Mouse (Mus musculus): Measurements from ENCODE around the gene Exoc3l4.

Gene Exoc3l4

DNA sequence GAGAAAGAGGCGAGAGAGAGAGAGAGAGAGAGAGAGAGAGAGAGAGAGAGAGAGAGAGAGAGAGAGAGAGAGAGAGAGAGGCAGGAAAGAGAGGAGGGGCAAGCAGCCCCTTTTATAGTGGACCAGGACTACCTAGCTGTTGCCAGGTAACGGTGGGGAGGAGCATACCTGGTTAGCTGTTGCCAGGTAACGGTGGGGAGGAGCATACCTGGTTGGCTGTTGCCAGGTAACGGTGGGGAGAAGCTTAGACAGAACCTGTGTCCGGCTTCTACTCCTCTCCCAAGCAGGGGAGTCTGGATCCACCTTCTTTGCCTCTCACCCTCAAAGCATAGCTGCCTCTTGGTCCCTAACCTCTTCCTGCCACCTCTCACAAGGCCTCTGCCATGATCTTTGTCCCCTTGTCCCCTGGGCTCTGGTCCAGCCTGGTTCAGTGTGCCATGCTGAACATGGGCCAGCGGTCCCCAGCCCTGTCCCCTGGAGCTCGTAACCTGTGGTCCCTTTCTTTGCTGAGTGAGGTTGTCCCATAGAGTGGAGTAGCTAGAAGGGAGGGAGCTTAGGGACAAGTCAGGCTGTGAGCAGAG, 17.4 kb downstream of the Exoc3l4 start:
- in situ Hi-C loops (cut with MboI, MseI): no loop called here

GRCm38 (mm10) chr12:111434745-111435327, 18.0 kb downstream of the Exoc3l4 start:
- in situ Hi-C loops (cut with MboI, MseI): no loop called here

DNA sequence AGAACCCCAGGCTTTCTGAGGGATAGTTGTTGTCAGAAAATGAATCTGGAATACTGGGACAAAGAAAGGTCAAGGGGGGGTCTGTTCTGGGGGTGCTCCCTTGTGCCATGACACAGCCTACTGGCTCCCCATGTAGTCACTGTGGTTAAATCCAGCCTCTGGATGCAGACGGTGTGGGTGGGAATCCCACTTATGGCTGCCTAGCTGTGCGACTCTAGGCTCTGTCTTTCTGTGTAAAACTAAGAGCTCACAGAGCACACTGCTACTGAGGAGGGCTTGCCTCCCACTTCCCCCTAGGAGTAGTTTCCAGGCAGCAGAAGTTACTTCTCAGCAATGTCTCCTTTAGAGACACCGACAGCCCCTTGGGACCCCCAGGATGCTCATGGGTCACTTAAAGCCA, 19.4 kb downstream of the Exoc3l4 start:
- in situ Hi-C loops (cut with MboI, MseI): no loop called here

DNA sequence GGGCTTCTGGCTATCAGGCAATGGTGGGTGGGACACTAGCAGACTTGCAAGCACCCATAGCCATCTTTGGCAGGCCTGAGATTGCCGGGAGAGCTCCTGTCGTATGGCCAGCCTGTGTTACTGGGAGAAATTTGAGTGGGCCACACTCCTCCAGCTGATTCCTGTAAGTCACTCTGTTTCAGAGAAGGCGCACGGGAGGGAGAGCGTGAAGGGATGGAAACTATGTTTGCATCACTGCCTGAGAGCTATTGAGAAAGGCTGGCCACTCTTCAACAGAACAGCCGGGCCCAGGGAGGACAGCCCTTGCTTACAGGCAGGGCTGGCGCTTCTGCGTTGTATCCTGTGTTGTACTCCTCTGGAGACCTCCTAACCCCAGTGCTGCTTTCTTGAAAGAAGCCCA, 19.8 kb downstream of the Exoc3l4 start:
- in situ Hi-C loops (cut with MboI, MseI): no loop called here

GRCm38 (mm10) chr12:111437222-111437900, 20.5 kb downstream of the Exoc3l4 start:
- in situ Hi-C loops (cut with MboI, MseI): no loop called here

GRCm38 (mm10) chr12:111438850-111439249, 22.0 kb downstream of the Exoc3l4 start:
- in situ Hi-C loops (cut with MboI, MseI): no loop called here

- in situ Hi-C loops (cut with MboI, MseI): no loop called here
Observed at GRCm38 (mm10) chr12:111440701-111441373, 24.0 kb downstream of the Exoc3l4 start.

- in situ Hi-C loops (cut with MboI, MseI): no loop called here
Observed at GRCm38 (mm10) chr12:111441523-111441922, 24.7 kb downstream of the Exoc3l4 start.

GRCm38 (mm10) chr12:111442309-111443010, 25.6 kb downstream of the Exoc3l4 start, which contains the start of gene Tnfaip2:
Gene Tnfaip2, plus strand, starts transcription at chr12:111442469.
- in situ Hi-C loops (cut with MboI, MseI): no loop called here

DNA sequence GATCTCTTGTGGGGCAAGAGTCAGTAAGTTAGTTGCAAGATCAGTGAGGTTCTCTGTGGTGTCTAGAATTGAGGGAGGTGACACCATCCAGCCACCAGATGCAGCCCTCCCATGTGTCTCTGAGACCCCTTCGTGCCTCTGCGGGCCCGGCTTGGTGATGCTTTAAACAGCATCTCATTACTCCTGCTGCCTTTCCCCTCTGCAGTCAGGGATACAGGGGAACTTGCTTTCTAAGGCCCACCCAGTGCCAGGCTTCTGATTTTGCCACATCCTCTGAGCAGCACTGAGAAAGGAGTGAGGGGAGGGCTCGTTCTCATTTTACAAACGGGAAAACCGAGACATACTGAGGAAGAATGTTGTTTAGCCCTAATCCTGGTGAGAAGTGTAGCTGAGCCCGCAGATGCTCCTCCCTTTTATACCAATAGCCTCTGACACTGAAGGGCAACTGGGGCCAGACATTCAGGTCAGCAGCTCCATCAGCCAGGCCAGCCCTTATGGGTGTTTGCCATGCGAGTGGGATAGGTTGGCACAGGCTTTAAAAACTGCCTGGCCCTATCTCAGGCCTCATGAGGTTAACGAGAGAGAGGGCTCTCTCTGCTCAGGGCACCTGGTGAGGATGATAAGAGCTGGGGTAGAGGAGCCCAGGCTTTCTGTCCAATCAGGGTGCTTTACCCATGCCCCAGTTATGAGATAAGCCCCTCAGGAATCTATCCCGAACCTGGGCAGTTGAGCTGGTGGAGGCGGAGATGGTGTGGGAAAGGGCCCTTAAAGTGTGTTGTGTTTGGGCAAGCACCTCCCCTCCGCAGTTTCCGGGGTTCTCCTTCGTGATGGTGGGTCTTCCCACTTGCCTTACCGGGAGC, 26.4 kb downstream of the Exoc3l4 start:
- in situ Hi-C loops (cut with MboI, MseI): no loop called here

DNA sequence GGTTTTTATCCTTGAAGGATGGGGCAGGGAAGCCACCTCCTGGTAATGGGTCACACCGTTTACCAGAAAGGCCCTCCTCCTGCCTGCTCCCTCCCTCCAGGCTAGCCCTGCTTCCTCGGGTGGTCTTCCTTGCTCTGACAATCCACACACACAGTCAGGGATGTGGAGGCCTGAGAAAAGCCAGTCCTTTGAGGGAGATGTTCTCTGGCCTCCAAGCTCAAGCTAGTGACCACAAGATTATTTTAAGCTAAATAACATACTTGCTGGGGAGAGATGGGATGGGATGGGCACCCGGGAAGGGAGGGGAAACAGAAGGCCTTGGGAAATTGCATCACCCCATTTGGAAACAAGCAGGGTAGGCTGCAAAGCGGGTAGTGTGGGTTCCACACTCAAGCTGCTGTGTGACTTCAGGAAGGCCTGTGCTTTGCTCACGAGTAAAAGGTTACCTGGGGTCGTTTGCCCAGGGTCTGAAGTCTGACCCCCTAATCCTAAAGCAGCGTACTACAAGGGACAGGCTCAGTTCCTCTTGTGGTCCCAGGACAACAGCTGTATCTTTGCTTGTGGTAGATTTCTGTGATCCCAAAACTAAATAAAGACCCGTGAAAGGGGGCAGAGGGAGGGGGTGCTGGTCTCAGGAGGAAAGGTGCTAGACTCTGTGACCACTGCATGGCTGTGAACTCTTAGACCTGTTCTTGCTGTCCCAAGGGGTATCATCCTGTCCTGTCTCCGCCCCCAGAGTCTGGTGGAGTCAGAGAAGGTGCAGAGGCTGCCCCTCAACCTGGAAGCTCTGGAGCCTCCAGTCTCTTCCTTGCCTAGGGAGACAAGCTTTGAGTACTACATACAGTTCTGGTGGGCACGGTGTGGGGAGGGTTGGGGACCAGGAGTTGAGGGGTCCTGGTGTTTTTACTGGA, 27.4 kb downstream of the Exoc3l4 start:
- in situ Hi-C loops (cut with MboI, MseI): no loop called here

GRCm38 (mm10) chr12:111445161-111445889, 28.5 kb downstream of the Exoc3l4 start:
- in situ Hi-C loops (cut with MboI, MseI): no loop called here

GRCm38 (mm10) chr12:111445890-111446613, 29.2 kb downstream of the Exoc3l4 start:
- in situ Hi-C loops (cut with MboI, MseI): no loop called here

GRCm38 (mm10) chr12:111446745-111447144, 29.9 kb downstream of the Exoc3l4 start:
- in situ Hi-C loops (cut with MboI, MseI): no loop called here

- in situ Hi-C loops (cut with MboI, MseI): no loop called here
Observed at GRCm38 (mm10) chr12:111447350-111447749, 30.5 kb downstream of the Exoc3l4 start.

DNA sequence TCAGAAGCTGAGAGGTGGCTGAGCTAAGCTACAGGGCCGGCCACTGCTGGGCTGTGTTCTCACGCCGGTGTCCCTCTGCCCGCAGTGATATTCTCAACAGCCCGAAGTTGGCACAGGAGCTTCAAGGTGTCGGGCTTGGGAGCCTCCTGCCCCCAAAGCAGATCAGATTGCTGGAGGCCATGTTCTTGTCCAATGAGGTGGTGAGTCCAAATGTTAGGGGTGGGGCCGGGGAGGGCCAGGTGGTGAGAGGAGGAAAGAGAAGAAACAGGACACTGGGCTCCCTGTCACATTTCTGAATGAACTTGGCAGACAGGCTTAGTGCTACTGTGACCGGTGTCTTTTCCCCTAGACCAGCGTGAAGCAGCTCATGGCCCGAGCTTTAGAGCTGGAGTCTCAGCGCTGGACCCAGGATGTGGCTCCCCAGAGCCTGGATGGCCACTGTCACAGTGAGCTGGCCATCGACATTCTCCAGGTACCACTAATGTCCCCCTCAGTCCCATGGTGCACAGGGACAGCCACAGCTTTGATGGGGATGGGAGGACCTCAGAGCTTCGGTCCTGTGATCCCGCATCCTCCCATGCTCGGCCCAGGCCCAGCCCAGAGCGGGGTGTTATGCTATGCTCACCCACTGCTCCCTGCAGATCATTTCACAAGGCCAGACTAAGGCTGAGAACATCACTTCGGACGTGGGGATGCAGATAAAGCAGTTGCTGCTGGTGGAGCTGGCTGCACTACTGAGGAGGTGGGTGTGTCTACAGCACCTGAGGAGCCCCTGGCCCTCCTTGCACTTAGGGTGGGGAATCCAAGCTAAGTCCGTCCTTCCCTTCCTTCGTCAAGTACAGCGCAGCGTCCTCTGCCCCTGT, 31.3 kb downstream of the Exoc3l4 start:
- in situ Hi-C loops (cut with MboI, MseI): no loop called here

DNA sequence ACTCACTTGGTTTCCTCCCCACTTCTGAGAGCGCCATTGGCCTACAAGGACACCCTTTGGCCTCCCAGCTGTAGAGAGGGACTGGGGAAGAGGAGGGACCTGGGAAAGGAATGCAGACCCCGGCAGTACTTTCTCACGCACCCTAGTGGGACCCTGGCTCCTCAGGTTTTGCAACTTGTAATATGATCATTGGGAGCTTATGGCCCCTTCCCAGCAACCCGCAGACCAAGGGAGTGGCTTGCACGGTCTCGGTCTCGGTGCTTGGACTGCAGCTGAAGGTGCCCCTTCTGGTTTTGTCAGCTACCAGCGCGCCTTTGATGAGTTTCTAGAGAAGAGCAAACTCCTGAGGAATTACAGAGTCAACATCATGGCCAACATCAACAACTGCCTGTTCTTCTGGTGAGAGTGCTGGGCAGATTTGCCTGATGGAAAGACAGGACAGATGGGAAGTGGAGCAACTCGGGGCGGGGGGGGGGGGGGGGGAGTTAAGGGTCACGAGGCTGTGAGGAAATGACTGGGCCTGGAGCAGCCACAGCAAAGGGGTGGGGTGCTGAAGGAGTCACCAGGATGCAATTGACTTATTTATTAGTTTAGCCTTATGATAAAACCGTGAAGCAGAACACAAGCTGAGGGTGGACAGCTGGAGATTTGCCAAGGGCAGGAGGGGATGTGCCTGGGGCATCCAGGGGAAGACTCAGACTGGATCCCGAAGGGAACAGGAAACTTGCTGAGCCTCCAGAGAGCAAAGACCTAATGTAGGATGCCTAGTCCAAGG, 32.3 kb downstream of the Exoc3l4 start:
- in situ Hi-C loops (cut with MboI, MseI): no loop called here
